Mouse (Mus musculus): Measurements from ENCODE around the gene Notch4. TPM values are rescaled to one million over a fixed set of nuclear protein-coding genes. Genes with fewer than 3 reads are reported as not detected.

The Notch4 gene
- polyA plus RNA-seq, 1 experiment from 2014 or later: 1.7 TPM

- Histone ChIP-seq H3K4me3 (peak overlapping the region; percentile 98; the same call in 1 of the 2 replicates), H3K9me3 (replicated peaks) (no peaks in the 10 kb centered on the region), H3K4me1 (peaks cover 59% of the 10 kb centered on the region), H3K27me3 (replicated peaks) (no peaks in the 10 kb centered on the region), H3K4me2 (peak overlapping the region; percentile 94), H3K36me3 (peaks cover 27% of the 10 kb centered on the region), H3K27ac (no peak overlapping the region; the same call in 1 of the 2 replicates), H3K9ac (no peak overlapping the region)
- WGBS (ENCODE audit: insufficient replicate concordance): 88% methylated on average over 12 of the region's 12 CpGs
- ATAC-seq: no peak
These were observed 37.7 kb downstream of the Notch4 start for GRCm38 (mm10) chr17:34601796-34602195.

GRCm38 (mm10) chr17:34603375-34604060 is 39.5 kb downstream of the Notch4 start, which contains the start of gene Rnf5:
Gene Rnf5, minus strand, starts transcription at chr17:34603690.
- Histone ChIP-seq H3K36me3 (peaks cover 36% of the 10 kb centered on the region), H3K4me3 (peak within 1 kb of the TSS; percentile 98), H3K9me3 (replicated peaks) (no peaks in the 10 kb centered on the region), H3K4me1 (peaks cover 61% of the 10 kb centered on the region), H3K27ac (peak within 1 kb of the TSS; percentile 91), H3K4me2 (peak within 1 kb of the TSS; percentile 94), H3K27me3 (replicated peaks) (no peaks in the 10 kb centered on the region), H3K9ac (peak within 1 kb of the TSS; percentile 99)
- WGBS (ENCODE audit: insufficient replicate concordance): under 1% methylated on average over 30 of the region's 30 CpGs
- ATAC-seq: peak; percentile 92

GRCm38 (mm10) chr17:34604061-34604508 is 40.0 kb downstream of the Notch4 start, which contains the start of gene Agpat1:
Gene Agpat1, plus strand, starts transcription at chr17:34604262.
- peak; percentile 83 for ATAC-seq
- H3K36me3 ChIP-seq: peaks cover 36% of the 10 kb centered on the region
- H3K4me1 ChIP-seq: peaks cover 65% of the 10 kb centered on the region
- H3K9me3 ChIP-seq (replicated peaks): no peaks in the 10 kb centered on the region
- H3K4me2 ChIP-seq: peak within 1 kb of the TSS; percentile 94
- no peaks in the 10 kb centered on the region for H3K27me3 ChIP-seq (replicated peaks)
- under 1% methylated on average over 35 of the region's 35 CpGs for WGBS (ENCODE audit: insufficient replicate concordance)
- peak within 1 kb of the TSS; percentile 99 for H3K9ac ChIP-seq
- peak within 1 kb of the TSS; percentile 98 for H3K4me3 ChIP-seq
- H3K27ac ChIP-seq: peak within 1 kb of the TSS; percentile 91

GRCm38 (mm10) chr17:34604511-34605237 is 40.6 kb downstream of the Notch4 start:
- ATAC-seq: no peak
- Histone ChIP-seq H3K36me3 (peaks cover 35% of the 10 kb centered on the region), H3K27me3 (replicated peaks) (no peaks in the 10 kb centered on the region), H3K4me1 (peaks cover 64% of the 10 kb centered on the region), H3K4me2 (peak overlapping the region; percentile 92), H3K27ac (peak overlapping the region; percentile 91), H3K4me3 (peak overlapping the region; percentile 98), H3K9me3 (replicated peaks) (no peaks in the 10 kb centered on the region), H3K9ac (peak overlapping the region; percentile 99)
- WGBS (ENCODE audit: insufficient replicate concordance): 15% methylated on average over 24 of the region's 24 CpGs

GRCm38 (mm10) chr17:34605609-34606008 is 41.5 kb downstream of the Notch4 start:
- peak overlapping the region; percentile 92 for H3K4me2 ChIP-seq
- H3K4me1 ChIP-seq: peaks cover 59% of the 10 kb centered on the region
- H3K9me3 ChIP-seq (replicated peaks): no peaks in the 10 kb centered on the region
- peak overlapping the region; percentile 91 for H3K27ac ChIP-seq
- no peaks in the 10 kb centered on the region for H3K27me3 ChIP-seq (replicated peaks)
- H3K9ac ChIP-seq: peak overlapping the region; percentile 99
- H3K36me3 ChIP-seq: peaks cover 33% of the 10 kb centered on the region
- peak; percentile 49 for ATAC-seq
- H3K4me3 ChIP-seq: peak overlapping the region; percentile 98
- 1% methylated on average over 26 of the region's 30 CpGs for WGBS (ENCODE audit: insufficient replicate concordance)

- Histone ChIP-seq H3K36me3 (peaks cover 33% of the 10 kb centered on the region), H3K9ac (peak overlapping the region; percentile 99), H3K4me2 (peak overlapping the region; percentile 92), H3K9me3 (replicated peaks) (no peaks in the 10 kb centered on the region), H3K27me3 (replicated peaks) (no peaks in the 10 kb centered on the region), H3K4me1 (peaks cover 59% of the 10 kb centered on the region), H3K4me3 (peak overlapping the region; percentile 98), H3K27ac (peak overlapping the region; percentile 91)
- WGBS (ENCODE audit: insufficient replicate concordance): 12% methylated on average over 32 of the region's 32 CpGs
- ATAC-seq: no peak
These were observed 42.3 kb downstream of the Notch4 start for GRCm38 (mm10) chr17:34606186-34607039.

GRCm38 (mm10) chr17:34607997-34608396 is 43.9 kb downstream of the Notch4 start:
- no peak overlapping the region; the same call in 1 of the 2 replicates for H3K27ac ChIP-seq
- no peak for ATAC-seq
- 79% methylated on average over 7 of the region's 7 CpGs for WGBS (ENCODE audit: insufficient replicate concordance)
- H3K4me1 ChIP-seq: peaks cover 54% of the 10 kb centered on the region
- no peaks in the 10 kb centered on the region for H3K9me3 ChIP-seq (replicated peaks)
- H3K9ac ChIP-seq: no peak overlapping the region
- peaks cover 40% of the 10 kb centered on the region for H3K36me3 ChIP-seq
- no peak overlapping the region for H3K4me2 ChIP-seq
- H3K27me3 ChIP-seq (replicated peaks): no peaks in the 10 kb centered on the region
- no peak overlapping the region for H3K4me3 ChIP-seq

GRCm38 (mm10) chr17:34611050-34611449 is 47.0 kb downstream of the Notch4 start:
- Histone ChIP-seq H3K9ac (no peak overlapping the region), H3K27ac (no peak overlapping the region), H3K4me2 (no peak overlapping the region), H3K9me3 (replicated peaks) (no peaks in the 10 kb centered on the region), H3K4me3 (no peak overlapping the region), H3K4me1 (peaks cover 57% of the 10 kb centered on the region), H3K27me3 (replicated peaks) (no peaks in the 10 kb centered on the region), H3K36me3 (peaks cover 67% of the 10 kb centered on the region)
- WGBS (ENCODE audit: insufficient replicate concordance): 87% methylated on average over 8 of the region's 8 CpGs
- ATAC-seq: no peak

GRCm38 (mm10) chr17:34613054-34613645 is 49.1 kb downstream of the Notch4 start:
- WGBS (ENCODE audit: insufficient replicate concordance): 34% methylated on average over 11 of the region's 11 CpGs
- H3K27me3 ChIP-seq (replicated peaks): no peaks in the 10 kb centered on the region
- no peak overlapping the region; the same call in 1 of the 2 replicates for H3K4me2 ChIP-seq
- ATAC-seq: peak; percentile 64
- no peak overlapping the region for H3K4me3 ChIP-seq
- peaks cover 39% of the 10 kb centered on the region for H3K4me1 ChIP-seq
- H3K9ac ChIP-seq: no peak overlapping the region
- H3K9me3 ChIP-seq (replicated peaks): no peaks in the 10 kb centered on the region
- peaks cover 73% of the 10 kb centered on the region for H3K36me3 ChIP-seq
- H3K27ac ChIP-seq: peak overlapping the region; percentile 69

- 84% methylated on average over 10 of the region's 10 CpGs for WGBS (ENCODE audit: insufficient replicate concordance)
- no peak for ATAC-seq
- Histone ChIP-seq H3K36me3 (peaks cover 72% of the 10 kb centered on the region), H3K27ac (peak overlapping the region; percentile 38), H3K4me1 (peaks cover 33% of the 10 kb centered on the region), H3K9ac (no peak overlapping the region; the same call in 1 of the 2 replicates), H3K4me2 (no peak overlapping the region), H3K4me3 (no peak overlapping the region), H3K9me3 (replicated peaks) (no peaks in the 10 kb centered on the region), H3K27me3 (replicated peaks) (no peaks in the 10 kb centered on the region)
These were observed 49.8 kb downstream of the Notch4 start for GRCm38 (mm10) chr17:34613830-34614229.

GRCm38 (mm10) chr17:34615871-34616270 is 51.8 kb downstream of the Notch4 start, which contains the start of gene Egfl8:
Gene Egfl8, minus strand, starts transcription at chr17:34615971.
- H3K9ac ChIP-seq: no peak within 1 kb of the TSS

More at GRCm38 (mm10) chr17:34615871-34616270, 51.8 kb downstream of the Notch4 start, which contains the start of gene Egfl8:
- no peak within 1 kb of the TSS for H3K4me2 ChIP-seq
- no peaks in the 10 kb centered on the region for H3K27me3 ChIP-seq (replicated peaks)
- H3K36me3 ChIP-seq: peaks cover 62% of the 10 kb centered on the region
- H3K27ac ChIP-seq: no peak within 1 kb of the TSS
- no peaks in the 10 kb centered on the region for H3K9me3 ChIP-seq (replicated peaks)
- peaks cover 25% of the 10 kb centered on the region for H3K4me1 ChIP-seq
- WGBS (ENCODE audit: insufficient replicate concordance): 66% methylated on average over 6 of the region's 6 CpGs
- H3K4me3 ChIP-seq: no peak within 1 kb of the TSS
- ATAC-seq: no peak
